Mouse (Mus musculus): Measurements from ENCODE around the gene Opn4. TPM values are rescaled to one million over a fixed set of nuclear protein-coding genes. Genes with fewer than 3 reads are reported as not detected.

Opn4 gene
- polyA plus RNA-seq, 1 experiment from 2014 or later = not detected

DNA sequence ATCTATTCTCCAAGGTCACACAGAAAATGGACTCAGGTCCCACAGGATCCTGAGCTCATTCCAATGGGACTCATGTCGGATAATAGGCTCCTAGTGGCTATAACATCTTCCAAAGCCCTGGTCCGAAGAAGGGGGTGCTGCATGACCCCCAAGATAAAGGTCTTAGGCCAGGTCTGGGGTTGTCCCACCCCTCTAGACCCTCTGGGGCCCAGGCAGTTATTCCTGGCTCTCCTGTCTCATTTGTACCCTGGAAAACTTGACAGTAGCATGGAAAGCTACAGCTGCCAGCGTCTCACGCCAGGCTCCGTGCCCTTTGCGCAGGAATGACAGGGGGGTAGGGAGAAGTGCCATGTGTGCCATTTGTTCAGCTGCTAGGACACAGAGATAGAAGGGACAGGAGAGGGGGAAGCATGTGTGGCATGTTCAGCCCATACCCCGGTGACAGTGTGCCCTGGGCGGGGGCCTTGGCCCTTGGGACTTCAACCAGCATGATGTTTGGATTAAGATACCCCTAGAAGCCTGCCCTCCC is 10.7 kb downstream of the Opn4 start:
- no peak overlapping the region for H3K4me2 ChIP-seq (replicated peaks)
- H3K27me3 ChIP-seq = no peaks in the 10 kb centered on the region
- no peak overlapping the region for H3K4me3 ChIP-seq
- 84% methylated on average over 8 of the region's 8 CpGs for WGBS
- no peak for ATAC-seq (replicated peaks)
- no peak overlapping the region for H3K27ac ChIP-seq (replicated peaks)
- H3K36me3 ChIP-seq = no peaks in the 10 kb centered on the region
- H3K9me3 ChIP-seq = no peaks in the 10 kb centered on the region
- H3K4me1 ChIP-seq = no peaks in the 10 kb centered on the region
- no peak overlapping the region for H3K9ac ChIP-seq (replicated peaks)

DNA sequence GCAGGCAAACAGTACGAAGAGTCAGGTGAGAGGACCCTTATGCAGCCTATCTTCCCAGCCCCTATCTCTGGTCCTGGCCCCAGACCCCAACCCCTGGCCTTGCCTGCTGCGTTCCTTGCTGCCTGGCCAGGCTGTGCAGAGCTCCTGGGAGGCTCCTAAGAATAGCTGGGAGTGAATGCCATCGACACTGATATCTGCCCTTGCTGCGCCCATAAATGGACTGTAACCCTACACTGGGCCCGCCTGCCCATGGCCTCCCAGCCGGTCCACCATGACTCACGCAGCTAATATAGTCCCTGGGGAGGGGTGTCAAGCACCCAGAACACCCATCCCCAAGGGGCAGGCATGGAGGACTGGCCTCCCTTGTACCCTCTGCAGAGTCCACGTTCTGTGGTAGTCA is 11.4 kb downstream of the Opn4 start, which contains the start of gene Ldb3:
Gene Ldb3, minus strand, starts transcription at position 185 of the 400 bp plus-strand sequence.
- no peak within 1 kb of the TSS for H3K9ac ChIP-seq (replicated peaks)
- WGBS = 83% methylated on average over 8 of the region's 8 CpGs
- no peak for ATAC-seq (replicated peaks)
- no peaks in the 10 kb centered on the region for H3K9me3 ChIP-seq
- H3K27ac ChIP-seq (replicated peaks) = no peak within 1 kb of the TSS
- H3K4me2 ChIP-seq (replicated peaks) = no peak within 1 kb of the TSS
- H3K4me3 ChIP-seq = no peak within 1 kb of the TSS
- no peaks in the 10 kb centered on the region for H3K27me3 ChIP-seq
- no peaks in the 10 kb centered on the region for H3K36me3 ChIP-seq
- H3K4me1 ChIP-seq = no peaks in the 10 kb centered on the region

DNA sequence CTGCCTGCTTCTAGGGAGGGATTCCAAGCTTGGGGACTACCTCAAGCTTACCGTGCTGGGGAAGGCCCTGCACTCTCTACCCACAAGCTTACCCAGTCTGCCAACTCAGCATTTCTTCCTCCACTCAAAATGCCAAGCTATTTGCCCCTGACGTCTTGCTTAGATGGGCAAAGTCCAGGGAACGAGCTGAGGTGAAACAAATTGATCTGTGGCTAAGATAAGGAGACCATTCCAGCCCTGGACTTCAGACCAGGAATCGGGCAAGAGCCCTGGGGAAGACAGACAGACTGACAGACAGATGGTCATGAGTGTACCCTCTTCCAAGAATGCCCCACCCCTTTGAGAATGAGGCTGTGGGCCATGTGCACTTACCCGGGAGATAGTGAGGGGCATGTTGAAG is 11.9 kb downstream of the Opn4 start:
- no peaks in the 10 kb centered on the region for H3K9me3 ChIP-seq
- H3K27me3 ChIP-seq = no peaks in the 10 kb centered on the region
- no peak for ATAC-seq (replicated peaks)
- H3K27ac ChIP-seq (replicated peaks) = no peak overlapping the region
- no peak overlapping the region for H3K4me2 ChIP-seq (replicated peaks)
- no peaks in the 10 kb centered on the region for H3K36me3 ChIP-seq
- H3K9ac ChIP-seq (replicated peaks) = no peak overlapping the region
- no peaks in the 10 kb centered on the region for H3K4me1 ChIP-seq
- 81% methylated on average over 5 of the region's 5 CpGs for WGBS
- H3K4me3 ChIP-seq = no peak overlapping the region

DNA sequence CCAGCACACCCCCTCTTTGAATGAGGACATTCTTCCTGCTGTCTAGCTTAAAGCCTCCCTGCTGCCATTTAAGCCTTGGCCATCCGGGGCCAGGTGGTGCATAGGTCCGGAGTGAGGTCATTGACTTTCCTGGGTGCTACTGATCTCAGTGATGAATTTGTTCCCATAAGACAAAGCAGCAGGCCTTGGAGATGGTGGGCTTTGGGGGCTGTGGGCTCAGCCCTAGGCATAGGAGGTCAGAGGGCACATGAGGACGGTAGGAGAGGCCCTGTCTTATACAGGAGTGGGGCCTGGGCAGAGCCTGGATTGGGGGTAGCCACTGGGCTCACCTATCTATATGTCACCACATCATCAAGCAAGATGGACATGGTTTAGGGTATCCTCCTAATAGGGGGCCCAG is 13.1 kb downstream of the Opn4 start:
- no peak for ATAC-seq (replicated peaks)
- no peak overlapping the region for H3K9ac ChIP-seq (replicated peaks)
- no peaks in the 10 kb centered on the region for H3K36me3 ChIP-seq
- H3K4me3 ChIP-seq = no peak overlapping the region
- no peaks in the 10 kb centered on the region for H3K4me1 ChIP-seq
- no peaks in the 10 kb centered on the region for H3K9me3 ChIP-seq
- H3K4me2 ChIP-seq (replicated peaks) = no peak overlapping the region
- H3K27me3 ChIP-seq = no peaks in the 10 kb centered on the region
- H3K27ac ChIP-seq (replicated peaks) = no peak overlapping the region
- 84% methylated on average over 3 of the region's 3 CpGs for WGBS

DNA sequence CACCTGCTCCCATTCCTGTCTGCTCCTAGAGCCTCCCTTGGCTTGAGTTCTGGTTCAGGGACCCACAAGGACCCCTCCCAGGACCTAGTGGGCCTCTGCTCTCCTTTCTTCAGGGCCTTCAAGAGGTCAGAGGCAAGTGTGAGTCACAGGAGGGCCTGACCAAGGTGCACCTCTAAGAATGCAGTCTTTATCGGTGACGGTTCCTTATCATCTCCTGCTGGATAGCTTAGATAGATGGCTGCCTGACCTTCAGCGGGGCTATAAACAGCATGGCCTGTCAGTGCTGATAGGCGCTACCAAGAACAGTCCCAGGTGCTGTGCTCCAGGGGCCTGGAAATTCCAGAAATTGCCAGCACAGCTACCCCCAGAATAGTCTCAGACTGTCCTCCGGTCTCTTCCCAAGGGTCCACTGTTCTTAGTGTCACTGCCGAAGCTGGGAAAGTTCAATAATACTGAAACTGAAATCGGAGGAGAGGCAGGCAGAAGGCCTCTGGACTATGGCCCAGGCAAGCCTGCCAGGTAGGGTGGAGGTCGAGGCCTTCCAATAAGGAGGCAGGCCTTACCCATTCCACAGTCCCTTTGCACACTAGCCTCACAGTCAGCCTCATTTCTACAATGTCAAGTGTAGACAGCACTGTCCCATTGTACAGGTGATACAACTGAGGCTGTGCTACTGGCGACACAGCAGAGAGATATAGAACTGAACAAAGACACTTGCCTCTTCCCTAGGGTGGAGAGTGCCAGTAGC is 14.4 kb downstream of the Opn4 start:
- H3K36me3 ChIP-seq = no peaks in the 10 kb centered on the region
- no peak overlapping the region for H3K4me3 ChIP-seq
- no peak overlapping the region for H3K27ac ChIP-seq (replicated peaks)
- no peaks in the 10 kb centered on the region for H3K27me3 ChIP-seq
- H3K4me1 ChIP-seq = no peaks in the 10 kb centered on the region
- 90% methylated on average over 9 of the region's 9 CpGs for WGBS
- H3K9me3 ChIP-seq = no peaks in the 10 kb centered on the region
- no peak overlapping the region for H3K9ac ChIP-seq (replicated peaks)
- H3K4me2 ChIP-seq (replicated peaks) = no peak overlapping the region
- ATAC-seq (replicated peaks) = no peak

DNA sequence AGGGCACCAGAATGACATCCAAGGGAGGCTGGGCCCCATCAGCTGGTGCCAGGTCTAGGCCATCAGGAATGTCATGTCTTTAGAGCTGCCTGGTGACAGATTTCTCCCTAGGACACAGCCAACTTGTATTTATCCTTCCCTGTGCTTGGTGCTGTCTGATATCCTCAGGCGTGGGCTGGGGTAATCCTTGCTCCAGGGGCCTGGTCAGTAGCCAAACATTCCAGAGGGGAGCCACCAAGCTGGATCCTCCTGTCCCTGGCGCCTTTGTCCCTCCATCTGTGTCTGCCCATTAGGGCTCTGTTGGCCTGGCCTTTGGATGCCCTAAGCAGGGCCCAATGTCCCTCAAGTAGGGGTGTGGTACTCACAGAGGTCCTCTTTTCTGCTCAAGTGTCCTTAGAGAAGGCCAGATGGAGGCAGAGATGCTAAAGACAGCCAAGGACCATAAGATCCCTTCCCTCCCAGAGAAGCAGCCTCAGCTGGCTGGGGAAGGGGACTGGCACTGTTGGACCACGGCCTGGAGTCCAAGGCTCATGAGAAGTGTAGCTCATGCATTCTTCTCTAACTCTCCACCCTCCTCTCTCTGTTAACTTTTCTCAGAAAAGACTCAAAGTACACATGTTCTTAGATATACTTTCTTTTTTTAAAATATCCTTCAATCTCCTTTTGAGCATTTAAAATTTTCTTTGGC is 17.1 kb downstream of the Opn4 start:
- no peaks in the 10 kb centered on the region for H3K4me1 ChIP-seq
- H3K36me3 ChIP-seq = no peaks in the 10 kb centered on the region
- H3K9ac ChIP-seq (replicated peaks) = no peak overlapping the region
- no peak overlapping the region for H3K4me3 ChIP-seq
- no peaks in the 10 kb centered on the region for H3K27me3 ChIP-seq
- WGBS = 79% methylated on average over 3 of the region's 3 CpGs
- no peak overlapping the region for H3K4me2 ChIP-seq (replicated peaks)
- H3K9me3 ChIP-seq = no peaks in the 10 kb centered on the region
- no peak for ATAC-seq (replicated peaks)
- no peak overlapping the region for H3K27ac ChIP-seq (replicated peaks)

DNA sequence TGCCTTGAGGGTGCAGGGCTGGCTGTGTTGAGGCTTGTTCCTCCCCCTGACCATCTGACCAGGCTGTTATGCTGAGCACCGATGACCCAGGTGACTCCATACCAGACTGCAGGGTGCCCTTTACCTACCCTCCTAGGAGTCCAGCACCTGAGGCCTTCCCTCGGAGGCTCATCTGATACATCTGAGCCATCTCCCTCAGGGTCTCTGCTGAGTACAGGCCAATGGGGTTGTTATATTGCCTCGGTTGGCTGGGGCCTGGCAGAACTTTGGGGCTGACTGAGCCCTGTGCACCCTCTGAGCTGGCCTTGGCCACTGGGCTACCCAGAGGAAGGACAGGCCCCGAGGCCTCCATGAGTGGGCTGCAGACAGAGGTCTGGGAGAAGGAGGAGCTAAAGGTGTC is 23.1 kb downstream of the Opn4 start:
- ATAC-seq (replicated peaks) = no peak
- WGBS = 81% methylated on average over 4 of the region's 4 CpGs
- Histone ChIP-seq H3K4me1 (no peaks in the 10 kb centered on the region), H3K4me2 (replicated peaks) (no peak overlapping the region), H3K4me3 (no peak overlapping the region), H3K27ac (replicated peaks) (no peak overlapping the region), H3K9ac (replicated peaks) (no peak overlapping the region), H3K36me3 (no peaks in the 10 kb centered on the region), H3K9me3 (no peaks in the 10 kb centered on the region), H3K27me3 (no peaks in the 10 kb centered on the region)

DNA sequence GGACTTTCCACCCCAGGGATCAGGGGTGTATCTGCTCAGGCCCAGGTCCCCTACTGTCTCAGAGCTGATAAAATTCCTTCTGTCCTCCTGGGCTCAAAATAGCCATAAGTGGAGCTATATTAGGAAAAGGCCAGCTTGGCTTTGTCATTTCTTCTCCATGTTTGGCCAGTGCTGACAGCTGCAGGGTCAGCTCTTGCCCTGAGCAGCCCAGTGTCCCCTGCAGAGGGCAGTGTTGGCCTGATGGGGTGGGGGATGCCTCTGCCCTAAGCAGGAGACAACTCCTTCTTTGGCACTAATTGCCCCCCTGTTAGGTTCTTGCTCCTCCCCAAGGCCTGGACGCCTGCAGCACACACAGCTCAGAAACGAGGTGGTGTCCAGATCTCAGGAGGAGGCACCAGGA is 25.9 kb downstream of the Opn4 start:
- no peaks in the 10 kb centered on the region for H3K9me3 ChIP-seq
- no peak overlapping the region for H3K4me3 ChIP-seq
- WGBS = 72% methylated on average over 2 of the region's 2 CpGs
- no peaks in the 10 kb centered on the region for H3K27me3 ChIP-seq
- H3K4me2 ChIP-seq (replicated peaks) = no peak overlapping the region
- no peaks in the 10 kb centered on the region for H3K36me3 ChIP-seq
- peaks cover 9% of the 10 kb centered on the region for H3K4me1 ChIP-seq
- no peak for ATAC-seq (replicated peaks)
- no peak overlapping the region for H3K27ac ChIP-seq (replicated peaks)
- H3K9ac ChIP-seq (replicated peaks) = no peak overlapping the region

DNA sequence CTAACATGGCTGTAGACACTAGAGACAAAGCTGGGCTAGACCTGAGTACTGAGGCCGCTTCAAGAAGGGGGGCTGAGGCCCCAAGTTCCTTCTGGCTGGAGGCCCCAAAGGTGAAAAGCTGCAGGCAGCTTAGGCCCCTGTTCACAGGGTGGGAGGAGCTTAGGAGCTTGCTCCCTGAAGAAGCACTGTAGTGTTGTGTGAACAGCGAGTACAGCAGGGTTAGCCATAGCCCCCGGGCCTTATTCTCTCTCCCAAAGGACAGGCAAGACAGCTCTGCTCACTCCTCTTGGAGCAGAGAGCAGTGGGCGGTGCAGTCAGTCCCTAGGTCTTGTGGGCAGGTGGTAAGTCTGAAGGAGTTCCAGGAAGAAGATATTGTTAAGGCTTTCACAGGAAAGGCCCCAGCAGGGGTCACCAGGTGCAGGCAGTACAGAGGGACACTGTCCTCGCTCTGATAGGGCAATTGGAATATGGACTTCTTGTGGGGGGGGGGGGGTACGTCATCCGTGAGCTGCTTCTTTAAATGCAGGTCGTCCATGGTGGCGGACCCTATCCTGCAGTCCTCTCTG is 26.5 kb downstream of the Opn4 start:
- Histone ChIP-seq H3K27me3 (no peaks in the 10 kb centered on the region), H3K27ac (replicated peaks) (no peak overlapping the region), H3K4me3 (no peak overlapping the region), H3K9ac (replicated peaks) (no peak overlapping the region), H3K4me1 (peaks cover 9% of the 10 kb centered on the region), H3K4me2 (replicated peaks) (no peak overlapping the region), H3K9me3 (no peaks in the 10 kb centered on the region), H3K36me3 (no peaks in the 10 kb centered on the region)
- ATAC-seq (replicated peaks) = no peak
- WGBS = 77% methylated on average over 9 of the region's 9 CpGs

DNA sequence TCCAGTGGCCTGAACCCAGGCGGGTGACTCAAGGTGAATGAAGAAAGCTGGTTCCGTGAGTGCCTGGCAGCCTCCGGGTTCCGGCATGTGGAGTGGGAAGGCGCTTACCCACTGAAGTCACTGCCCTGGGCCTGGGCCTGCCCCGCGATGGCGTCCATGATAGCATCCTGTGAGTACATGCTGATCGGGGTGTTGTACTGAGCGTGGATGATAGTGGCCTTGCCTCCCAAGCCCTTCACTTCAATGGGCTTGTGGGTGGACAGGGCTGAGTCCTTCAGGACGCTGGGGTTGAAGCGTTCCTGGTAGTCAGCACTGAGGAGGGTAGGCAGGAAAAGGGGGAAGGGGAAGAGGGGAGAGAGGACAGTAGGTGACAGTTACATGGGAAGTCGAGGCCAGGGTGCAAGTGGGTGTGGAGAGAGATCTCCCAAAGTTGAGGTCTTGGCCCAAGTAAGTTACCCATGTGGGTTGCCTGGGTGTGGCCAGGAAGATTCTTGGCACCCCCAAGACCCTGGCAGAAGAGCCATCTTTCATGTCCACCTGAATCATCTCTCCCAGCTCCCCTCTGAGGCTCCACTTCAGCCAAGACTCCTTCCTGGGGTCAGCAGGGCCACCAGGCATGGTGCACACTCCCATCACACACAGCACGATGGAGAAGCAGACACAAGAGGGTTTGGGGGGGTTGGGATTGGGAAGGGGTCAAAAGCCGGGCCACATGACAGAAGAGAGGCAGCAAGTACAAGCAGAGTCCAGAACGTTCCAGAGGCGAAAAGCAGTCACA is 28.1 kb downstream of the Opn4 start:
- Histone ChIP-seq H3K4me2 (replicated peaks) (no peak overlapping the region), H3K36me3 (no peaks in the 10 kb centered on the region), H3K9me3 (no peaks in the 10 kb centered on the region), H3K27ac (replicated peaks) (no peak overlapping the region), H3K27me3 (no peaks in the 10 kb centered on the region), H3K4me3 (no peak overlapping the region), H3K4me1 (peaks cover 9% of the 10 kb centered on the region), H3K9ac (replicated peaks) (no peak overlapping the region)
- no peak for ATAC-seq (replicated peaks)
- WGBS = 89% methylated on average over 17 of the region's 17 CpGs

DNA sequence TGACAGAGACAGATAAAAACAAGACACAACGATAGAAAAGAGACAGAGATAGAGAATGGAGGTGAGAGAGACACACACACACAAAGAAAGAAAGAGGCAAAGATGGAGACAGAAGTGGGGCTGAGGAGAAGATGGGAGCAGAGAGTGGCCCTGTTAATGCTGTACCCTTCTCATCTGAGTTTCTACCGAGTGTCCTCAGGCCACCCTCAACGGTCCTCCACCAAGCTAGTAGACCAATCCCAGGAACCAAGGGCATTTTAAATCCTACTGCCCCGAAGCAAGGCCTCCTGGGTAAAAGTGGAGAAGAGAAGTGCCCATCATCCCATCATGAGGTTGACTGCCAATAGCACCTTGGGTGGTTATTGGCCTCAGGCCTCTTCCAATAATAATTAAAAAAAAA is 29.0 kb downstream of the Opn4 start:
- Histone ChIP-seq H3K27ac (replicated peaks) (no peak overlapping the region), H3K4me3 (no peak overlapping the region), H3K27me3 (no peaks in the 10 kb centered on the region), H3K4me1 (peaks cover 12% of the 10 kb centered on the region), H3K36me3 (no peaks in the 10 kb centered on the region), H3K9me3 (no peaks in the 10 kb centered on the region), H3K4me2 (replicated peaks) (no peak overlapping the region), H3K9ac (replicated peaks) (no peak overlapping the region)
- no peak for ATAC-seq (replicated peaks)
- WGBS = 78% methylated on average over 4 of the region's 4 CpGs

DNA sequence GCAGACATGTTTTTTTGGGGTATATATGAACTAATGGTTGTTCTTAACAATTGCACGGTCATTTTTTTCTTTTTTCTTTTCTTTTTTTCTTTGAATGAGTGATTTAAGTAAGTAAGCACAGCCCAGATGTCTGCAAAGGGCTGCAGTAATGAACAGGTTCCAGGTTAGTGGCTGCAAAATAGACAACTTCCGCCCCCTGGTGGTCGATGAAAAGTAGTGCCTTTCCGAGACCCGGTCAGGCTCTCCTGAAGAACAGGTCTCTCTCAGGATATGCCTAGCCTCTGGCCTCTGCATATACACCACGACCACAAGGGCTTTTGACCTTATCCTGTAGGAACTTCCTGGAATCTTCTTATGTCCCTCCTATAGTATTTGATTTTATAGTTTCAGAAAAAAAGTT is 29.6 kb downstream of the Opn4 start:
- H3K36me3 ChIP-seq = no peaks in the 10 kb centered on the region
- peak overlapping the region; percentile 35; the same call in 1 of the 2 replicates for H3K4me3 ChIP-seq
- peak overlapping the region; percentile 66 for H3K4me2 ChIP-seq (replicated peaks)
- H3K27ac ChIP-seq (replicated peaks) = no peak overlapping the region
- ATAC-seq (replicated peaks) = peak; percentile 84
- H3K9ac ChIP-seq (replicated peaks) = peak overlapping the region; percentile 38; the same call in 1 of the 2 replicates
- under 1% methylated on average over 6 of the region's 6 CpGs for WGBS
- no peaks in the 10 kb centered on the region for H3K27me3 ChIP-seq
- peaks cover 13% of the 10 kb centered on the region for H3K4me1 ChIP-seq
- no peaks in the 10 kb centered on the region for H3K9me3 ChIP-seq
